7 mouse cellular contexts compared by ENCODE assay signal in the genomic region with DNA sequence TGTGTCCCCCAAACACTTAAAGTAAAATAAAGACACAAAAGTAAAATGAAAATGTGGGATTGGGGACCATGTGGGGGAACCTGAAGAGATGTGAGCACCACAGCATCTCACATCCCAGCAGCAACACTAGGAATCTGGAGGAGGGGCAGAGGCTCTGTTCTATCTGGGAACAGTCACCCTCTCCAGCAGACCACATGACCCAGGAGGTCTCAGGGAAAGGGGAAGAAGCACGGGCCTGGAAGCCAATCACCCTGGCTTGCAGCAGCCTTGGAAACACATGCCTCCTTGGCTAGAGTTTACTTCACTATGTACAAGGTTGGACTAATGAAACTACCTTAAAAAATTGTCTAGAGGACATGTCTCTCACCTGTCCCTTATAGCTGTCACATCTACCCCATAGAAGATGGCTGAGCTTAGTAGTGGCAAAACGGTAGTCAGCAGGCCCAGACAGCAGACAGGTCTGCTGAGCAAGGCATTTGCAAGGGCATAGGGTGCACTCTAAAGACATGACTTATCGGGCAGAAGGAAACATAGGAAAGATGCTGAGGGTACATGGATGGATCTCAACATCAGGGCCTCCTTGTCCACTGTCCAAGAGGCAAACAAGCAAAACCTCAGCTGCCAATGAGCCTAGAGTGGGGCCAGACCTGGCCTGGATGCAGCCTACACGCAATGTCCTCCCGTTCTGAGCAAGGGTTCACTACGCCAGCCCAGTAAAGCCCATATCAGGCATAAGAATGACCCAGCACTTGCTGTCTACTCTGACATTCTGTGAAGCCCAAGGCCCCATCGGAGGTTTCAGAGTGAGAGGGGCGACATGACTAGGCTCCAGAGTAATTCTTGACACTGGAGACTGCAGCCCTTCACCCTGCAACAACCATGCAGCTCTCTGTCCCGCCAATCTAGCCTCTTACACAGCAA. TPM values are rescaled to one million over a fixed set of nuclear protein-coding genes. Genes with fewer than 3 reads are reported as not detected.
DNase-seq lines count a peak whose midpoint lies in the region; ATAC-seq and TF ChIP-seq lines count a peak whose summit lies in the region.

No protein-coding gene starts in this region.

- no peaks in the 10 kb centered on the region for H3K36me3 ChIP-seq in embryonic facial prominence, embryonic 13.5 days
- no peaks in the 10 kb centered on the region for H3K36me3 ChIP-seq in hindbrain, embryonic 11.5 days (ENCODE audit: control insufficient read depth, insufficient read depth, low read length)
- peaks cover 4% of the 10 kb centered on the region; the same call in 1 of the 2 replicates for H3K36me3 ChIP-seq in liver, adult 2 months (ENCODE audit: control insufficient read depth, insufficient read depth, low read length)
- no peaks in the 10 kb centered on the region for H3K36me3 ChIP-seq in stomach, embryonic 14.5 days (ENCODE audit: control insufficient read depth, insufficient read depth, low read length)

- no peak for ATAC-seq in embryonic facial prominence, embryonic 13.5 days (ENCODE audit: insufficient number of reproducible peaks, insufficient read depth, low FRiP score, low TSS enrichment, low read depth)
- ATAC-seq in hindbrain, embryonic 11.5 days (ENCODE audit: low FRiP score) = no peak
- no peak for ATAC-seq in stomach, embryonic 14.5 days (ENCODE audit: insufficient number of reproducible peaks, insufficient read depth, low FRiP score, low read depth)

- H3K4me2 ChIP-seq in embryonic facial prominence, embryonic 13.5 days = peak overlapping the region; percentile 77
- H3K4me2 ChIP-seq in hindbrain, embryonic 11.5 days (replicated peaks; ENCODE audit: low read depth, low read length) = peak overlapping the region; percentile 46
- peak overlapping the region; percentile 83 for H3K4me2 ChIP-seq in stomach, embryonic 14.5 days (replicated peaks; ENCODE audit: low read depth, low read length)

- H3K79me2 ChIP-seq in liver, adult 2 months (ENCODE audit: control insufficient read depth, insufficient read depth, low read length) = no peaks in the 10 kb centered on the region

- peak overlapping the region; percentile 72 for H3K9ac ChIP-seq in embryonic facial prominence, embryonic 13.5 days
- peak overlapping the region; percentile 52 for H3K9ac ChIP-seq in hindbrain, embryonic 11.5 days (ENCODE audit: low read depth, low read length)
- H3K9ac ChIP-seq in liver, adult 2 months (ENCODE audit: low read depth, low read length) = peak overlapping the region; percentile 73
- peak overlapping the region; percentile 14; the same call in 1 of the 2 replicates for H3K9ac ChIP-seq in stomach, embryonic 14.5 days (replicated peaks; ENCODE audit: low read depth, low read length)

- WGBS in embryonic facial prominence, embryonic 13.5 days = 44% methylated on average over 9 of the region's 9 CpGs
- 50% methylated on average over 9 of the region's 9 CpGs for WGBS in hindbrain, embryonic 11.5 days
- WGBS in liver, adult 2 months = 5% methylated on average over 9 of the region's 9 CpGs
- WGBS in stomach, embryonic 14.5 days = 49% methylated on average over 9 of the region's 9 CpGs

- TF ChIP-seq POLR2A in liver, adult 2 months (IDR thresholded peaks at IDR 0.05; ENCODE audit: extremely low read depth, insufficient read depth, low read length) = no peak

- H3K27me3 ChIP-seq in embryonic facial prominence, embryonic 13.5 days = peaks cover 13% of the 10 kb centered on the region
- no peaks in the 10 kb centered on the region for H3K27me3 ChIP-seq in hindbrain, embryonic 11.5 days (ENCODE audit: control insufficient read depth, insufficient read depth, low read length)
- no peaks in the 10 kb centered on the region for H3K27me3 ChIP-seq in liver, adult 2 months (ENCODE audit: control insufficient read depth, insufficient read depth, low read length)
- no peaks in the 10 kb centered on the region for H3K27me3 ChIP-seq in stomach, embryonic 14.5 days (ENCODE audit: control insufficient read depth, insufficient read depth, low read length)

- DNase-seq in 3134 (ENCODE audit: extremely low read depth, insufficient read length, low spot score) (peak; percentile 25), 416B (ENCODE audit: low read depth) (peak; percentile 28)
- DNase-seq in hindbrain, embryonic 11.5 days (ENCODE audit: low spot score) = no peak
- peak; percentile 62 for DNase-seq in liver, adult 2 months (ENCODE audit: extremely low read depth, low read depth, low spot score)
- no peak for DNase-seq in left cerebral cortex, adult 9 months (ENCODE audit: low spot score in 2 of 2)

- H3K4me1 ChIP-seq in embryonic facial prominence, embryonic 13.5 days = peaks cover 18% of the 10 kb centered on the region
- peaks cover 6% of the 10 kb centered on the region; the same call in 1 of the 2 replicates for H3K4me1 ChIP-seq in hindbrain, embryonic 11.5 days (replicated peaks; ENCODE audit: control insufficient read depth, insufficient read depth, low read length)
- peaks cover 19% of the 10 kb centered on the region for H3K4me1 ChIP-seq in liver, adult 2 months (ENCODE audit: control insufficient read depth, insufficient read depth, low read length)
- peaks cover 10% of the 10 kb centered on the region; the same call in 1 of the 2 replicates for H3K4me1 ChIP-seq in stomach, embryonic 14.5 days (ENCODE audit: control insufficient read depth, insufficient read depth, low read length)

- H3K9me3 ChIP-seq in embryonic facial prominence, embryonic 13.5 days = no peaks in the 10 kb centered on the region
- H3K9me3 ChIP-seq in hindbrain, embryonic 11.5 days (ENCODE audit: control insufficient read depth, low read length) = no peaks in the 10 kb centered on the region
- no peaks in the 10 kb centered on the region for H3K9me3 ChIP-seq in stomach, embryonic 14.5 days (ENCODE audit: control insufficient read depth, low read depth, low read length)

- TF ChIP-seq CTCF in liver, adult 2 months (IDR thresholded peaks at IDR 0.05; ENCODE audit: low read depth, low read length) = no peak

- no peak overlapping the region; the same call in 1 of the 2 replicates for H3K27ac ChIP-seq in embryonic facial prominence, embryonic 13.5 days
- peak overlapping the region; percentile 25; the same call in 1 of the 2 replicates for H3K27ac ChIP-seq in hindbrain, embryonic 11.5 days (ENCODE audit: low read depth, low read length)
- H3K27ac ChIP-seq in liver, adult 2 months (replicated peaks; ENCODE audit: insufficient read depth, low read depth, low read length) = peak overlapping the region; percentile 65
- H3K27ac ChIP-seq in stomach, embryonic 14.5 days (ENCODE audit: low read length) = no peak overlapping the region

- peak overlapping the region; percentile 65 for H3K4me3 ChIP-seq in embryonic facial prominence, embryonic 13.5 days
- peak overlapping the region; percentile 53 for H3K4me3 ChIP-seq in hindbrain, embryonic 11.5 days (ENCODE audit: low read depth, low read length)
- peak overlapping the region; percentile 74 for H3K4me3 ChIP-seq in liver, adult 2 months (ENCODE audit: insufficient read depth, low read depth, low read length)
- H3K4me3 ChIP-seq in stomach, embryonic 14.5 days (ENCODE audit: low read depth, low read length) = peak overlapping the region; percentile 48

RNA-seq across cellular contexts. Expression of a gene that starts 5.0 kb away (rescaled TPM):
- polyA plus RNA-seq in embryonic facial prominence, embryonic 13.5 days (2015; fragmentation: Nextera tagmentation; extraction: Ambion mirVana) = 27.6 and 30.6 TPM in 2 replicates
- 51.3 and 54.0 TPM in 2 replicates for polyA plus RNA-seq in hindbrain, embryonic 11.5 days (2014; fragmentation: Nextera tagmentation; extraction: Ambion mirVana)
- total RNA-seq in liver, adult 2 months (2014; rRNA removed) = 42.4 and 58.0 TPM in 2 replicates
- 52.6 and 57.1 TPM in 2 replicates for polyA plus RNA-seq in liver, adult 2 months (2012; rRNA removed)
- 27.2 and 27.4 TPM in 2 replicates for polyA plus RNA-seq in stomach, embryonic 14.5 days (2014; fragmentation: Nextera tagmentation; extraction: Ambion mirVana)

RNA-seq across cellular contexts. Expression of a gene that starts 5.1 kb away (rescaled TPM):
- polyA plus RNA-seq in embryonic facial prominence, embryonic 13.5 days (2015; fragmentation: Nextera tagmentation; extraction: Ambion mirVana) = 30.8 and 33.6 TPM in 2 replicates
- polyA plus RNA-seq in hindbrain, embryonic 11.5 days (2014; fragmentation: Nextera tagmentation; extraction: Ambion mirVana) = 59.2 and 62.0 TPM in 2 replicates
- 14.1 and 18.5 TPM in 2 replicates for total RNA-seq in liver, adult 2 months (2014; rRNA removed)
- polyA plus RNA-seq in liver, adult 2 months (2012; rRNA removed) = 17.1 and 18.4 TPM in 2 replicates
- polyA plus RNA-seq in stomach, embryonic 14.5 days (2014; fragmentation: Nextera tagmentation; extraction: Ambion mirVana) = 26.9 and 27.9 TPM in 2 replicates

RNA-seq across cellular contexts. Expression of a gene that starts 53.9 kb away (rescaled TPM):
- 38.6 and 39.9 TPM in 2 replicates for polyA plus RNA-seq in embryonic facial prominence, embryonic 13.5 days (2015; fragmentation: Nextera tagmentation; extraction: Ambion mirVana)
- 36.3 and 36.7 TPM in 2 replicates for polyA plus RNA-seq in hindbrain, embryonic 11.5 days (2014; fragmentation: Nextera tagmentation; extraction: Ambion mirVana)
- total RNA-seq in liver, adult 2 months (2014; rRNA removed) = 8.3 and 11.7 TPM in 2 replicates
- 6.0 and 8.0 TPM in 2 replicates for polyA plus RNA-seq in liver, adult 2 months (2012; rRNA removed)
- 42.3 and 43.3 TPM in 2 replicates for polyA plus RNA-seq in stomach, embryonic 14.5 days (2014; fragmentation: Nextera tagmentation; extraction: Ambion mirVana)

Comparison
In these comparisons a context has a peak if more than half of its experiments do, and no peak if none do; other contexts are left out.
1. DNase-seq: peak in 3134 (single experiment), 416B (single experiment) and liver, adult 2 months (single experiment); none in hindbrain, embryonic 11.5 days (single experiment) and left cerebral cortex, adult 9 months (0 of 2).
2. H3K27ac ChIP-seq: peak in hindbrain, embryonic 11.5 days (single experiment) and liver, adult 2 months (single experiment); none in embryonic facial prominence, embryonic 13.5 days (single experiment) and stomach, embryonic 14.5 days (single experiment).
3. H3K9ac ChIP-seq: peak in every context shown above with its lines; median percentile 73 in liver, adult 2 months; 72 in embryonic facial prominence, embryonic 13.5 days; 52 in hindbrain, embryonic 11.5 days; 14 in stomach, embryonic 14.5 days.
4. Peak in every context shown above with its lines, with median percentiles within 50 percentile points of each other: H3K4me2 ChIP-seq and H3K4me3 ChIP-seq.